Mouse (Mus musculus) spleen, adult 2 months (tissue): ENCODE results near the gene Ism1.

Experiments used
- CTCF ChIP-seq: fragments of 200-500 bp; IDR thresholded peaks from 2 replicates; pipeline ENCODE4 v1.5.1; 2011; ENCODE audit warnings: mild to moderate bottlenecking, inconsistent platforms; ENCODE audit not compliant: insufficient read depth, insufficient read length, insufficient replicate concordance; ENCODE audit errors: extremely low read depth
- POLR2A ChIP-seq: fragments of 200-500 bp; IDR thresholded peaks from 2 replicates; pipeline ENCODE4 v1.6.1; 2011; ENCODE audit warnings: low read depth, low read length, inconsistent platforms

DNA sequence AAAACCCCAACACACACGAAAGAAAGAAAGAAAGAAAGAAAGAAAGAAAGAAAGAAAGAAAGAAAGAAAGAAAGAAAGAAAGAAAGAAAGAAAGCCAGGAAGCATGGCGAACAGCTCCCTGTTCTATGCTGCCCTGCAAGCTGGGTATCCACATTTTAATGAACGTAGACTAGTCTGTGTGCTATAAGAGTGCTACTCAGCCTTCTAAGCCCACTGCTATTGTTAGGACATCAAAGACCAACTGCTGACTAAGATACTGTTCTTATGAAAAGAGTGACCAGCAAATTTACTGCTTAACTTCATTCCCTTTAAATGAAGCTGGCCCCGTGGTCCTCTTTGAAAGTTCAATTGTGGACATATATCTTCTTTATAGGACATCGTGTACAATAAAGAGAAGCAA, 16.7 kb downstream of the Ism1 start:
- TF ChIP-seq CTCF, result no peak
- TF ChIP-seq POLR2A, result no peak
